Mouse (Mus musculus) cortical plate, adult 2 months (tissue): ENCODE measurements around the gene Zbtb4. TPM values are rescaled to one million over a fixed set of nuclear protein-coding genes. Genes with fewer than 3 reads are reported as not detected.

ENCODE experiments used
- H3K27ac ChIP-seq: fragments of 200-500 bp; 2 replicates; pipeline ENCODE4 v1.5.1; 2012; ENCODE audit warnings: low read length, control low read depth, inconsistent platforms; ENCODE audit not compliant: insufficient read depth
- H3K4me1 ChIP-seq: fragments of 200-500 bp; 2 replicates; pipeline ENCODE4 v1.6.1; 2011; ENCODE audit warnings: low read length; ENCODE audit not compliant: control insufficient read depth, insufficient read depth
- H3K4me3 ChIP-seq: fragments of 200-500 bp; 2 replicates; pipeline ENCODE4 v1.5.1; 2011; ENCODE audit warnings: mild to moderate bottlenecking, low read length, control low read depth; ENCODE audit not compliant: insufficient read depth
- CTCF ChIP-seq: fragments of 200-500 bp; IDR thresholded peaks from 2 replicates; pipeline ENCODE4 v1.5.1; 2011; ENCODE audit warnings: mild to moderate bottlenecking, control low read depth, low read length; ENCODE audit not compliant: insufficient read depth; ENCODE audit errors: extremely low read depth
- POLR2A ChIP-seq: fragments of 200-500 bp; IDR thresholded peaks from 2 replicates; pipeline ENCODE4 v1.6.1; 2011; ENCODE audit warnings: mild to moderate bottlenecking, low read length, control low read depth; ENCODE audit not compliant: insufficient read depth; ENCODE audit errors: extremely low read depth
- polyA plus RNA-seq: library from polyadenylated mRNA; depleted of rRNA; stranded (reverse); fragments of >200 nt; gene quantifications from 2 replicates; pipeline ENCODE4 v1.2.3, GENCODE M21; 2012

The Zbtb4 gene
- polyA plus RNA-seq, 1 experiment, result 56.7 TPM

GRCm38 (mm10) chr11:69751635-69752034 lies 14.1 kb upstream of the Zbtb4 start:
- no peak overlapping the region for H3K27ac ChIP-seq
- no peak overlapping the region for H3K4me3 ChIP-seq
- peaks cover 3% of the 10 kb centered on the region; the same call in 1 of the 2 replicates for H3K4me1 ChIP-seq
- TF ChIP-seq POLR2A (no peak), CTCF (no peak)

DNA sequence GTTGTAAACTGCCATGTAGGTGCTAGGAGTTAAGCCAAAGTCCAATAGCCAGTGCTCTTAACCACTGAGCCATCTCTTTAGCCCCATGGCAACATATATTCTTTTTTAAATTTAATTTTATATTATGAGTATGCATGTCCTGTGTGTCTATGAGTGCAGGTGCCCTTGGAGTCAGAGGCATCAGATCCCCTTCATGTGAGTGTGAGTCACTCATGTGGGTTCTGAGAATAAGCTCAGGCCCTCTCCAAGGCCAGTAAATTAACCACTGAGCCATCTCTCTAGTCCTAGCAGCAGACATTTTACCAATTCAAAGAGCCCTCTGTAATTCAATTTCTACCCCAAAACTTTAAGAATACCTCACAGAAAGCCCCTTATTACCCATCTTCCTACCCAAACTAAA lies 13.0 kb upstream of the Zbtb4 start:
- H3K27ac ChIP-seq, result no peak overlapping the region
- no peak overlapping the region for H3K4me3 ChIP-seq
- TF ChIP-seq CTCF (no peak), POLR2A (no peak)
- peaks cover 3% of the 10 kb centered on the region; the same call in 1 of the 2 replicates for H3K4me1 ChIP-seq

DNA sequence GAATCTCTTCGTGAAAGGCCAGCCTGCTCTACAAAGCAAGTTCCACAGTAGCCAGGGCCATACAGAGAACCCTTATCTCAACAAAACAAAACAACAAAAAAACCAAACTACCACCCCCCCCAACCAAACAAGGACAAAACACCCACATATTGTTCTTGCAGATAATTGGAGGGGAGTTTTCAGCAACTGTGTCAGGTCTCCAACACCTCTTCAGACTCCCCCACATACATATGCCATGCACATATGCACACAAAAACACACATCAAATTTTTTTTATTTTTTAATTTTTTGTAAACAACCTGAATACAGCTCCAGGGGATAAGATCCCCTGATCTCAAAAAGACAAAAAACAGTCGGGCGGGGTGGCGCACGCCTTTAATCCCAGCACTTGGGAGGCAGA lies 11.5 kb upstream of the Zbtb4 start:
- no peak overlapping the region for H3K27ac ChIP-seq
- peaks cover 3% of the 10 kb centered on the region; the same call in 1 of the 2 replicates for H3K4me1 ChIP-seq
- no peak for TF ChIP-seq POLR2A
- no peak for TF ChIP-seq CTCF
- no peak overlapping the region for H3K4me3 ChIP-seq

GRCm38 (mm10) chr11:69754701-69755100 lies 11.0 kb upstream of the Zbtb4 start:
- H3K27ac ChIP-seq, result no peak overlapping the region
- peaks cover 3% of the 10 kb centered on the region; the same call in 1 of the 2 replicates for H3K4me1 ChIP-seq
- TF ChIP-seq POLR2A (no peak), CTCF (no peak)
- no peak overlapping the region for H3K4me3 ChIP-seq

DNA sequence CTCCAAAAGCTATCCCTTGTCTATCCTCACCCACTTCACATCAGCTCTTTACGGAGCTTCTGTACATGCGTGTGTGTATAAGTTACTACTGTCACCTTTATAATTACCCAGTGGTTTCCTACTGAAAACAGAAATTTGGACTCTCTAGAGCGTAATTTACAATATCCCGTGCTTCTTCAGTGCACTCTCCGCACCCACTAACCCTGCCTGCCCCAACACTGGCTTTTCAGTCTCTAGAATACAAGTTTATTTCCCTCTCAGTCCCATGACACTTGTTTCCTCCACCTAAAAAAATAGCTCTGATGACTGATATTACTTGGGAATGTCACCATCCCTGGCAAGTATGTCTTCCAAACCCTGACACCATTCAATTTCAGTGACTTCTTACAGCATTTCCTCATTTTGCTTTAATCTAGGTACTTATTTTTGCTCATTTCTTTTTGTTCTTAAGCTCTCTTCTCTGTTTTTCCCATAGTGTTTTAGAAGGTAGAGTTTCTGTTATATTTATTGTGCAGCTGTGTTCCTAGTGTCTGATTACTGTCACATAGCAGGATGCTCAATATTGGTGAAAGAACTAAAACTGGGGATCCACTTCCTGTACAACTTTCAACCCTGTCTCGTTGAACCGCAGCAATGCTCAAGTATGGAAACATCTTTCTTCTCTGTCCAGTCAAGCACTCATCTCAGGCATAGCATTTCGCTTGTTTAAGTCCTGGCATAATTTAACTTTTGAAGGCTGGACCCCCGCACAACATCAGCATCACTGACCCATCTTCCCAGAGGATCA lies 8.2 kb upstream of the Zbtb4 start:
- H3K4me3 ChIP-seq, result peak overlapping the region; percentile 41
- TF ChIP-seq CTCF (no peak), POLR2A (no peak)

GRCm38 (mm10) chr11:69758090-69758456 lies 7.6 kb upstream of the Zbtb4 start:
- Histone ChIP-seq H3K4me1 (peaks cover 3% of the 10 kb centered on the region; the same call in 1 of the 2 replicates), H3K4me3 (peak overlapping the region; percentile 41), H3K27ac (no peak overlapping the region)
- TF ChIP-seq CTCF (no peak), POLR2A (peak; percentile 82; the same call in 1 of the 2 replicates)

More for the DNA sequence above, 8.2 kb upstream of the Zbtb4 start:
- Histone ChIP-seq H3K27ac (no peak overlapping the region), H3K4me1 (peaks cover 4% of the 10 kb centered on the region; the same call in 1 of the 2 replicates)

GRCm38 (mm10) chr11:69758478-69758970 lies 7.2 kb upstream of the Zbtb4 start, which contains the start of gene Polr2a:
Gene Polr2a, minus strand, starts transcription at chr11:69758637.
- Histone ChIP-seq H3K27ac (peak within 1 kb of the TSS; percentile 82), H3K4me1 (0 out of 2 replicates have a peak, but pooled peaks cover 1% of the 10 kb centered on the region), H3K4me3 (peak within 1 kb of the TSS; percentile 41)
- TF ChIP-seq CTCF (no peak), POLR2A (peak; percentile 100)

DNA sequence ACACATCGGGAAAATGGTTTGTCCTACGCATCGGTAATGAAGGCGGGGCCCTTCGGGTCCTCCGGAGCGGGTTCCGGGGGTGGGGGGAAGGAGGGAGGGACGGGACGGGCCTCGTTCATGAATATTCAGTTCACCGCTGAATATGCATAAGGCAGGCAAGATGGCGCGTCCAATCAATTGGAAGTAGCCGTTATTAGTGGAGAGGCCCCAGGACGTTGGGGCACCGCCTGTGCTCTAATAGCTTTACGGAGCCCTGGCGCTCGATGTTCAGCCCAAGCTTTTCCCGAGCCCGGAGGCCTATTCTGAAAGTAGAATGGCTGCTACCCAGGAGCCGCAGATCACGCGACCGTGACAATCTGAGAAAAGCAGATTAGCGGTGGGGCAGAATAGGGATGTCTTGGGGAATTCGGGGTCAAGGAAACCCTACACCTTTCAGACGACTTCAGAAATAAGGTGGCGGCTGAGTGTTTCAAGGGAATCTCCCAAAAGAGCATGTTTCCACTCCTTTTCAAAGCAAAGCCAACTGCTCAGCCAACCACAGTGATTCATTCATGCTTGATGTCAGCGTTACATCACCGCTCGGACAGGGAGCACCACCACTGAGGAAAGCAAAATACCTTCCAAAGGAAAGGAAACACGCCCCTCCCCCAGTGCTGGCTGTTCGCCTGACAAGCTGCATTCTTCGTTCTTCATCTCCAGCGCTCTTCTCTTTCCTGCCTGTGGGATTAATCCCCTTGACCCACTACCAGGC lies 6.6 kb upstream of the Zbtb4 start:
- 0 out of 2 replicates have a peak, but pooled peaks cover 1% of the 10 kb centered on the region for H3K4me1 ChIP-seq
- H3K27ac ChIP-seq, result peak overlapping the region; percentile 82
- TF ChIP-seq POLR2A, result peak; percentile 82
- no peak for TF ChIP-seq CTCF
- peak overlapping the region; percentile 41 for H3K4me3 ChIP-seq

DNA sequence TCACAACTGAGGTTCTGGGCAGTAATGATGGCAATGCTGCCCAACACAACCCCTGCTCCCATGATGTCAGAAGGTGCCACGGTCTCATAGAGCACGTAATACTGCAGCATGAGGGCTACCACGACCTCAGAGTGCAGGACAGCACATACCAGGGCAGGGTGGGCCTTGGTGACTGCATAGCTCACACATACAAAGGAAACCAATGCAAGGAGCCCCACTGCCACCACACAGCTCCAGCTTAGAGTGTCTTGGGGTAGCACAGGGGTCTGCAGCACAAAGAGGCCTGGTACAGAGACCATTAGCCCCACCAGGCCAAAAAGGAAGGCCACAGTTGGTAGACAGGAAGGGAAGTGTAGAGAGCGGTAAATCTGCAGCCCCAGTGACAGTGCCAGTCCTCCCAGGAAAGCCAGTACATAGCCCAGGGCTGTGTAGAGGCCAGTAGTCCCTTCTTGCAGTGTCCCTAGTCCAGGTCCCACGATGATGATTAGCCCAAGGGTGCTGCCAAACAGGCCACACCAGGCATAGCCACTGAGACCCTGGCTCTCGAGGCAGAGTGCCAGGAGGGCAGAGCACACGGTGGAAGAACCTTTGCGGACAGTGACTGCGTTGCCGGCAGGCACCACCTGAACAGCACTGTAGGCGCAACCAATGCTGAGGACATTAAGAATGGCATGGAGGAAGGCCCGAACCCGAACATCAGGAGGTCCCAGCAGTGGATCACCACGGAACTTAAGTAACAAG lies 5.4 kb upstream of the Zbtb4 start:
- TF ChIP-seq CTCF (no peak), POLR2A (no peak)
- Histone ChIP-seq H3K4me3 (no peak overlapping the region), H3K4me1 (0 out of 2 replicates have a peak, but pooled peaks cover 1% of the 10 kb centered on the region), H3K27ac (no peak overlapping the region)
